Mouse (Mus musculus): Measurements from ENCODE around the gene 2810408A11Rik. TPM values are rescaled to one million over a fixed set of nuclear protein-coding genes. Genes with fewer than 3 reads are reported as not detected.

Gene 2810408A11Rik
- polyA plus RNA-seq, 1 experiment from 2014 or later, result 3.6 TPM

- ATAC-seq, result no peak
- H3K27me3 ChIP-seq, result peaks cover 18% of the 10 kb centered on the region
- in situ Hi-C loops (cut with MboI; ENCODE audit: low pct_unique_long_range_greater_than_20kb), result no loop called here
Observed at GRCm38 (mm10) chr11:69858113-69858998, 42.4 kb downstream of the 2810408A11Rik start, which contains the start of gene Tnk1. Gene Tnk1, minus strand, starts transcription at chr11:69858730.

GRCm38 (mm10) chr11:69855347-69855746 lies 45.4 kb downstream of the 2810408A11Rik start:
- no peak for TF ChIP-seq CTCF (IDR thresholded peaks at IDR 0.05)
- ATAC-seq, result no peak
- H3K27me3 ChIP-seq, result peaks cover 13% of the 10 kb centered on the region
- POLR2A ChIA-PET, result interaction anchor here (0.5 to 1.5 kb wide), 2 partner anchors 17 to 798 kb away, joined by 3 read pairs; partner anchors contain the start of gene Tmem256
- in situ Hi-C loops (cut with MboI; ENCODE audit: low pct_unique_long_range_greater_than_20kb), result no loop called here
- CTCF ChIA-PET, result interaction anchor here (1.4 kb wide), 1 partner anchor 50 kb away, joined by 3 read pairs; the partner anchor contains the start of gene Tmem102
- DNase-seq (ENCODE audit: low read depth, low spot score), result no peak

More at GRCm38 (mm10) chr11:69858113-69858998, 42.4 kb downstream of the 2810408A11Rik start, which contains the start of gene Tnk1:
- ChIA-PET POLR2A (no interaction called here), CTCF (no interaction called here)
- no peak for DNase-seq (ENCODE audit: low read depth, low spot score)
- no peak for TF ChIP-seq CTCF (IDR thresholded peaks at IDR 0.05)

GRCm38 (mm10) chr11:69854680-69855079 lies 46.1 kb downstream of the 2810408A11Rik start:
- DNase-seq (ENCODE audit: low read depth, low spot score) (no peak), ATAC-seq (no peak)
- peaks cover 6% of the 10 kb centered on the region for H3K27me3 ChIP-seq
- ChIA-PET CTCF (interaction anchor here (1.4 kb wide), 1 partner anchor 49 kb away, joined by 3 read pairs; the partner anchor contains the start of gene Tmem102), POLR2A (interaction anchor here (1.5 kb wide), 1 partner anchor 16 kb away, joined by 3 read pairs; the partner anchor contains the start of gene Tmem256)
- no peak for TF ChIP-seq CTCF (IDR thresholded peaks at IDR 0.05)
- in situ Hi-C loops (cut with MboI; ENCODE audit: low pct_unique_long_range_greater_than_20kb), result no loop called here

- CTCF ChIA-PET, result interaction anchor here (1.4 kb wide), 1 partner anchor 48 kb away, joined by 3 read pairs; the partner anchor contains the start of gene Tmem102
- ATAC-seq (no peak), DNase-seq (ENCODE audit: low read depth, low spot score) (no peak)
Observed at GRCm38 (mm10) chr11:69853994-69854393, 46.8 kb downstream of the 2810408A11Rik start.

GRCm38 (mm10) chr11:69850754-69851153 lies 50.0 kb downstream of the 2810408A11Rik start:
- CTCF ChIA-PET, result interaction anchor here (1.3 kb wide), 1 partner anchor 21 kb away, joined by 4 read pairs; no protein-coding TSS in a partner anchor
- DNase-seq (ENCODE audit: low read depth, low spot score) (no peak), ATAC-seq (no peak)
- in situ Hi-C loops (cut with MboI; ENCODE audit: low pct_unique_long_range_greater_than_20kb), result no loop called here
- H3K27me3 ChIP-seq, result no peaks in the 10 kb centered on the region
- TF ChIP-seq CTCF (IDR thresholded peaks at IDR 0.05), result no peak
- POLR2A ChIA-PET, result interaction anchor here (0.6 to 1.0 kb wide), 2 partner anchors 20 to 54 kb away, joined by 4 read pairs; no protein-coding TSS in a partner anchor

More at GRCm38 (mm10) chr11:69853994-69854393, 46.8 kb downstream of the 2810408A11Rik start:
- POLR2A ChIA-PET, result interaction anchor here (1.5 kb wide), 1 partner anchor 15 kb away, joined by 3 read pairs; the partner anchor contains the start of gene Tmem256
- in situ Hi-C loops (cut with MboI; ENCODE audit: low pct_unique_long_range_greater_than_20kb), result no loop called here
- peaks cover 5% of the 10 kb centered on the region for H3K27me3 ChIP-seq
- TF ChIP-seq CTCF (IDR thresholded peaks at IDR 0.05), result no peak

- in situ Hi-C loops (cut with MboI; ENCODE audit: low pct_unique_long_range_greater_than_20kb), result no loop called here
- POLR2A ChIA-PET, result no interaction called here
- ATAC-seq (no peak), DNase-seq (ENCODE audit: low read depth, low spot score) (no peak)
- CTCF ChIA-PET, result no interaction called here
- no peak for TF ChIP-seq CTCF (IDR thresholded peaks at IDR 0.05)
- no peaks in the 10 kb centered on the region for H3K27me3 ChIP-seq
Observed at GRCm38 (mm10) chr11:69849884-69850283, 50.9 kb downstream of the 2810408A11Rik start.

- DNase-seq (ENCODE audit: low read depth, low spot score), result no peak
- in situ Hi-C loops (cut with MboI; ENCODE audit: low pct_unique_long_range_greater_than_20kb), result no loop called here
- no peak for ATAC-seq
- CTCF ChIA-PET, result no interaction called here
- TF ChIP-seq CTCF (IDR thresholded peaks at IDR 0.05), result no peak
- POLR2A ChIA-PET, result no interaction called here
- H3K27me3 ChIP-seq, result no peaks in the 10 kb centered on the region
Observed at GRCm38 (mm10) chr11:69849128-69849527, 51.7 kb downstream of the 2810408A11Rik start.

GRCm38 (mm10) chr11:69848021-69848420 lies 52.8 kb downstream of the 2810408A11Rik start:
- ChIA-PET POLR2A (no interaction called here), CTCF (no interaction called here)
- in situ Hi-C loops (cut with MboI; ENCODE audit: low pct_unique_long_range_greater_than_20kb), result no loop called here
- DNase-seq (ENCODE audit: low read depth, low spot score), result no peak
- no peak for TF ChIP-seq CTCF (IDR thresholded peaks at IDR 0.05)
- ATAC-seq, result no peak
- H3K27me3 ChIP-seq, result no peaks in the 10 kb centered on the region

Other genes with a start within 250 kb of the 2810408A11Rik start
- 0.15 TPM for gene Sox15, start 245.7 kb downstream of the 2810408A11Rik start, polyA plus RNA-seq (2021)
- gene Mpdu1, start 238.3 kb downstream of the 2810408A11Rik start, polyA plus RNA-seq (2021), result 84.1 TPM
- 4.4 TPM for gene Cd68, start 234.8 kb downstream of the 2810408A11Rik start, polyA plus RNA-seq (2021)
- 592 TPM for gene Eif4a1, start 228.6 kb downstream of the 2810408A11Rik start, polyA plus RNA-seq (2021)
- gene Senp3, start 218.9 kb downstream of the 2810408A11Rik start, polyA plus RNA-seq (2021), result 116 TPM
- gene Tnfsf13, start 215.2 kb downstream of the 2810408A11Rik start, polyA plus RNA-seq (2021), result 5.0 TPM
- 26.6 TPM for gene Tnfsf12, start 205.1 kb downstream of the 2810408A11Rik start, polyA plus RNA-seq (2021)
- gene Tnfsfm13, start 204.9 kb downstream of the 2810408A11Rik start, polyA plus RNA-seq (2021), result 7.2 TPM
- gene Polr2a, start 142.3 kb downstream of the 2810408A11Rik start, polyA plus RNA-seq (2021), result 96.2 TPM
- gene Slc35g3, start 139.0 kb downstream of the 2810408A11Rik start, polyA plus RNA-seq (2021), result 0.32 TPM
- gene Zbtb4, start 135.1 kb downstream of the 2810408A11Rik start, polyA plus RNA-seq (2021), result 36.9 TPM
- 27.7 TPM for gene Chrnb1, start 105.0 kb downstream of the 2810408A11Rik start, polyA plus RNA-seq (2021)
- gene Fgf11, start 99.1 kb downstream of the 2810408A11Rik start, polyA plus RNA-seq (2021), result 0.03 TPM
- gene Tmem102, start 95.4 kb downstream of the 2810408A11Rik start, polyA plus RNA-seq (2021), result 1.1 TPM
- not detected for gene Gm39566, start 85.7 kb downstream of the 2810408A11Rik start, polyA plus RNA-seq (2021)
- gene Spem2, start 82.5 kb downstream of the 2810408A11Rik start, polyA plus RNA-seq (2021), result not detected
- 0.09 TPM for gene Spem1, start 78.8 kb downstream of the 2810408A11Rik start, polyA plus RNA-seq (2021)
- 35.0 TPM for gene Nlgn2, start 63.2 kb downstream of the 2810408A11Rik start, polyA plus RNA-seq (2021)
- gene Tmem256, start 62.5 kb downstream of the 2810408A11Rik start, polyA plus RNA-seq (2021), result 158 TPM
- 82.9 TPM for gene Plscr3, start 54.6 kb downstream of the 2810408A11Rik start, polyA plus RNA-seq (2021)
- gene Tnk1, start 42.3 kb downstream of the 2810408A11Rik start, polyA plus RNA-seq (2021), result not detected
- gene Tmem95, start 23.0 kb downstream of the 2810408A11Rik start, polyA plus RNA-seq (2021), result 0.12 TPM
- 8.4 TPM for gene Kctd11, start 19.6 kb downstream of the 2810408A11Rik start, polyA plus RNA-seq (2021)
- 0.40 TPM for gene Acap1, start 5.4 kb downstream of the 2810408A11Rik start, polyA plus RNA-seq (2021)
- 53.3 TPM for gene Neurl4, start 85 bp upstream of the 2810408A11Rik start, polyA plus RNA-seq (2021)
- 55.6 TPM for gene Gps2, start 12.9 kb upstream of the 2810408A11Rik start, polyA plus RNA-seq (2021)
- 768 TPM for gene Eif5a, start 21.0 kb upstream of the 2810408A11Rik start, polyA plus RNA-seq (2021)
- 2.4 TPM for gene Ybx2, start 34.8 kb upstream of the 2810408A11Rik start, polyA plus RNA-seq (2021)
- 0.13 TPM for gene Slc2a4, start 47.2 kb upstream of the 2810408A11Rik start, polyA plus RNA-seq (2021)
- gene Cldn7, start 63.8 kb upstream of the 2810408A11Rik start, polyA plus RNA-seq (2021), result not detected
- gene Ctdnep1, start 80.2 kb upstream of the 2810408A11Rik start, polyA plus RNA-seq (2021), result 174 TPM
- 76.4 TPM for gene Elp5, start 81.5 kb upstream of the 2810408A11Rik start, polyA plus RNA-seq (2021)
- gene Gabarap, start 90.2 kb upstream of the 2810408A11Rik start, polyA plus RNA-seq (2021), result 528 TPM
- 76.1 TPM for gene Phf23, start 94.8 kb upstream of the 2810408A11Rik start, polyA plus RNA-seq (2021)
- 41.6 TPM for gene Dvl2, start 99.6 kb upstream of the 2810408A11Rik start, polyA plus RNA-seq (2021)
- gene Acadvl, start 114.4 kb upstream of the 2810408A11Rik start, polyA plus RNA-seq (2021), result 234 TPM
- gene Dlg4, start 116.0 kb upstream of the 2810408A11Rik start, polyA plus RNA-seq (2021), result 48.1 TPM
- gene Asgr1, start 153.1 kb upstream of the 2810408A11Rik start, polyA plus RNA-seq (2021), result not detected
- not detected for gene Asgr2, start 191.7 kb upstream of the 2810408A11Rik start, polyA plus RNA-seq (2021)
- gene Mgl2, start 229.3 kb upstream of the 2810408A11Rik start, polyA plus RNA-seq (2021), result not detected